Mouse (Mus musculus) bone marrow, adult 2 months (tissue): ENCODE measurements around the gene Cdc14a. TPM values are rescaled to one million over a fixed set of nuclear protein-coding genes. Genes with fewer than 3 reads are reported as not detected.

ENCODE experiments used
- H3K27ac ChIP-seq: fragments of 200-500 bp; 2 replicates; pipeline ENCODE4 v1.5.1; 2012; ENCODE audit warnings: low read depth, mild to moderate bottlenecking, control low read depth, inconsistent platforms, low read length; ENCODE audit not compliant: control insufficient read depth, poor library complexity, insufficient read depth
- H3K4me1 ChIP-seq: fragments of 200-500 bp; 2 replicates; pipeline ENCODE4 v1.6.1; 2011; ENCODE audit warnings: low read length; ENCODE audit not compliant: control insufficient read depth, insufficient read depth
- H3K4me3 ChIP-seq: fragments of 200-500 bp; replicated peaks from 2 replicates; pipeline ENCODE3; 2011; ENCODE audit warnings: mild to moderate bottlenecking, low read depth, low read length, control low read depth; ENCODE audit not compliant: control insufficient read depth
- CTCF ChIP-seq: fragments of 200-500 bp; IDR thresholded peaks from 2 replicates; pipeline ENCODE4 v1.5.1; 2011; ENCODE audit warnings: low read length, control low read depth; ENCODE audit not compliant: control insufficient read depth, insufficient read depth
- POLR2A ChIP-seq: fragments of 200-500 bp; IDR thresholded peaks from 2 replicates; pipeline ENCODE4 v1.6.1; 2011; ENCODE audit warnings: low read depth, mild to moderate bottlenecking, control low read depth, low read length, borderline replicate concordance; ENCODE audit not compliant: control insufficient read depth
- WGBS: fragments of 180-500 bp; shearing (Covaris S2); methylation state at CpG from one replicate; pipeline ENCODE4 v1.1.7; 2018; 5-methylcytosine and 5-hydroxymethylcytosine counted together
- polyA plus RNA-seq: library from polyadenylated mRNA; stranded (reverse); fragments of >200 nt; gene quantifications from 2 replicates; pipeline ENCODE4 v1.2.4, GENCODE M21; 2011; ENCODE audit warnings: low replicate concordance; ENCODE audit not compliant: missing spikeins, insufficient read depth, insufficient read length

The Cdc14a gene
- polyA plus RNA-seq, 1 experiment: 7.2 TPM

- Histone ChIP-seq H3K27ac (peak overlapping the region; percentile 0; the same call in 1 of the 2 replicates), H3K4me3 (no peak overlapping the region), H3K4me1 (no peaks in the 10 kb centered on the region)
- WGBS: 2% methylated on average over 83 of the region's 86 CpGs
- TF ChIP-seq CTCF (no peak), POLR2A (no peak)
Observed at GRCm38 (mm10) chr3:116251481-116252254, 172.2 kb downstream of the Cdc14a start.

- 86% methylated on average over 2 of the region's 2 CpGs for WGBS
- Histone ChIP-seq H3K27ac (no peak overlapping the region), H3K4me1 (no peaks in the 10 kb centered on the region), H3K4me3 (no peak overlapping the region)
- TF ChIP-seq POLR2A: no peak
- TF ChIP-seq CTCF: no peak
Observed at GRCm38 (mm10) chr3:116249026-116249425, 174.8 kb downstream of the Cdc14a start.

- Histone ChIP-seq H3K4me3 (no peak overlapping the region), H3K27ac (no peak overlapping the region), H3K4me1 (no peaks in the 10 kb centered on the region)
- 65% methylated on average over 6 of the region's 6 CpGs for WGBS
- TF ChIP-seq POLR2A (no peak), CTCF (no peak)
Observed at GRCm38 (mm10) chr3:116244476-116244875, 179.4 kb downstream of the Cdc14a start.

- 79% methylated on average over 9 of the region's 9 CpGs for WGBS
Observed at GRCm38 (mm10) chr3:116242685-116243084, 181.1 kb downstream of the Cdc14a start.

GRCm38 (mm10) chr3:116237527-116237926 is 186.3 kb downstream of the Cdc14a start:
- Histone ChIP-seq H3K27ac (no peak overlapping the region), H3K4me3 (no peak overlapping the region), H3K4me1 (no peaks in the 10 kb centered on the region)
- TF ChIP-seq CTCF: peak; percentile 25; the same call in 1 of the 2 replicates
- no peak for TF ChIP-seq POLR2A
- WGBS: 68% methylated on average over 5 of the region's 5 CpGs

More at GRCm38 (mm10) chr3:116242685-116243084, 181.1 kb downstream of the Cdc14a start:
- no peak overlapping the region for H3K4me3 ChIP-seq
- TF ChIP-seq POLR2A: no peak
- no peak for TF ChIP-seq CTCF
- H3K4me1 ChIP-seq: no peaks in the 10 kb centered on the region
- no peak overlapping the region for H3K27ac ChIP-seq

GRCm38 (mm10) chr3:116236856-116237255 is 187.0 kb downstream of the Cdc14a start:
- TF ChIP-seq POLR2A: no peak
- TF ChIP-seq CTCF: no peak
- Histone ChIP-seq H3K4me3 (no peak overlapping the region), H3K27ac (no peak overlapping the region), H3K4me1 (no peaks in the 10 kb centered on the region)
- WGBS: 69% methylated on average over 4 of the region's 4 CpGs

GRCm38 (mm10) chr3:116233515-116233914 is 190.3 kb downstream of the Cdc14a start:
- Histone ChIP-seq H3K27ac (no peak overlapping the region), H3K4me1 (no peaks in the 10 kb centered on the region), H3K4me3 (no peak overlapping the region)
- WGBS: 77% methylated on average over 3 of the region's 3 CpGs
- TF ChIP-seq POLR2A (no peak), CTCF (no peak)

- no peak overlapping the region for H3K4me3 ChIP-seq
- no peaks in the 10 kb centered on the region for H3K4me1 ChIP-seq
- 77% methylated on average over 5 of the region's 5 CpGs for WGBS
- TF ChIP-seq CTCF (no peak), POLR2A (no peak)
- no peak overlapping the region for H3K27ac ChIP-seq
Observed at GRCm38 (mm10) chr3:116232763-116233162, 191.1 kb downstream of the Cdc14a start.
